Mouse (Mus musculus) lung, postnatal 0 days (tissue): ENCODE measurements around the gene Cmpk1.

Experiments used
- CTCF ChIP-seq: IDR thresholded peaks from 2 replicates; pipeline ENCODE4 v1.5.1; 2016; ENCODE audit warnings: antibody characterized with exemption, mild to moderate bottlenecking
- EP300 ChIP-seq: IDR thresholded peaks from 2 replicates; pipeline ENCODE4 v1.6.1; 2016; ENCODE audit warnings: antibody characterized with exemption, mild to moderate bottlenecking, control low read depth

- TF ChIP-seq CTCF = no peak
- no peak for TF ChIP-seq EP300
Observed at GRCm38 (mm10) chr4:114916056-114916455, 71.0 kb downstream of the Cmpk1 start.
